Mouse (Mus musculus) left cerebral cortex, postnatal 36 days (tissue): ENCODE results near the gene Napb. TPM values are rescaled to one million over a fixed set of nuclear protein-coding genes. Genes with fewer than 3 reads are reported as not detected.

Experiments used
- total RNA-seq, 2 experiments: library from RNA; stranded (reverse); gene quantifications; 2 replicates each; pipeline ENCODE4 v1.2.3; 2021

The Napb gene
- total RNA-seq, 2 experiments from 2014 or later, result 342 to 359 TPM

Other genes with a start within 250 kb of the Napb start
- gene Nxt1, start 59.9 kb downstream of the Napb start, total RNA-seq, result 10 to 100 TPM; 11.5 to 11.9 TPM
- gene Gzf1, start 51.4 kb downstream of the Napb start, total RNA-seq, result 10 to 100 TPM; 27.6 to 28.1 TPM
- 1 to 10 TPM; 1.5 TPM for gene Cstl1, start 17.9 kb upstream of the Napb start, total RNA-seq
- not detected for gene Cst11, start 39.0 kb upstream of the Napb start, total RNA-seq
- gene 8030411F24Rik, start 49.5 kb upstream of the Napb start, total RNA-seq, result not detected
- gene Cst12, start 56.9 kb upstream of the Napb start, total RNA-seq, result 1 to 10 TPM; 3.6 to 5.0 TPM
- not detected for gene Cst8, start 66.3 kb upstream of the Napb start, total RNA-seq
- not detected for gene Cst13, start 87.6 kb upstream of the Napb start, total RNA-seq
- gene Cst9, start 102.7 kb upstream of the Napb start, total RNA-seq, result not detected
- gene 9230104L09Rik, start 132.6 kb upstream of the Napb start, total RNA-seq, result not detected
- gene Cst3, start 143.2 kb upstream of the Napb start, total RNA-seq, result 1,000 to 10,000 TPM; 1,774 to 2,100 TPM